Mouse (Mus musculus): ENCODE data around the gene Lrp10. TPM values are rescaled to one million over a fixed set of nuclear protein-coding genes. Genes with fewer than 3 reads are reported as not detected.
A peak's percentile ranks its signal among the peaks of the same experiment; 100 is the strongest.

Lrp10 gene
- polyA plus RNA-seq, 1 experiment from 2014 or later, result 42.2 TPM

DNA sequence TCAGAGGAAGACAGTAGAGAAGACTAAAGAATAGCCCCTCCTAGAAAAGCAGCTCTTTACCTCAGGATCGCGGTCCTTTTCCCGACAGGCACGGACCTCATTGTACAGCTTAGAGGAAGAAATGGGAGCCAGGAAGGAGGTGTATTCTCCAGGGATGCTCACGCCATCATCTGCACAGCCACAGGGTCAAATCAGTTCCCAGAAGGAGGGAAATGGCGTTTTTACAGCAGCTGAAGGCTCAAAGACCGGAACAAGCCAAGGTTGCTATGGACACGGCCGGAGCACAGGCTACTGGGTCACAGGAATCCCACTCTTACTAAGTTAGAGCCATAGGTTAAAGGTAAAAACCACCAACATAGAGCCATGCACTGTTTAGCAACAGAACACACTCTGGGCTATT lies 45.8 kb downstream of the Lrp10 start:
- Histone ChIP-seq H3K9ac (no peak overlapping the region), H3K27me3 (replicated peaks) (no peaks in the 10 kb centered on the region), H3K9me3 (no peaks in the 10 kb centered on the region), H3K4me3 (no peak overlapping the region), H3K4me1 (no peaks in the 10 kb centered on the region), H3K4me2 (no peak overlapping the region), H3K36me3 (peaks cover 90% of the 10 kb centered on the region), H3K27ac (replicated peaks) (no peak overlapping the region)
- ATAC-seq (ENCODE audit: extremely low read depth, insufficient number of reproducible peaks, low FRiP score, low TSS enrichment), result no peak
- 90% methylated on average over 9 of the region's 9 CpGs for WGBS

- Histone ChIP-seq H3K9me3 (no peaks in the 10 kb centered on the region), H3K27me3 (replicated peaks) (no peaks in the 10 kb centered on the region), H3K27ac (replicated peaks) (peak overlapping the region; percentile 80), H3K4me2 (peak overlapping the region; percentile 80), H3K9ac (peak overlapping the region; percentile 87), H3K36me3 (peaks cover 39% of the 10 kb centered on the region), H3K4me3 (peak overlapping the region; percentile 76), H3K4me1 (peaks cover 23% of the 10 kb centered on the region)
- ATAC-seq (ENCODE audit: extremely low read depth, insufficient number of reproducible peaks, low FRiP score, low TSS enrichment), result no peak
- 4% methylated on average over 17 of the region's 17 CpGs for WGBS
Observed at GRCm38 (mm10) chr14:54516710-54517310, 52.9 kb downstream of the Lrp10 start.

Other genes with a start within 250 kb of the Lrp10 start
- 391 and 412 TPM in 2 replicates for gene Dad1, start 210.0 kb upstream of the Lrp10 start, polyA plus RNA-seq (2015; fragmentation: Nextera tagmentation; extraction: Ambion mirVana)
- 85.8 and 87.0 TPM in 2 replicates for gene Abhd4, start 209.9 kb upstream of the Lrp10 start, polyA plus RNA-seq (2015; fragmentation: Nextera tagmentation; extraction: Ambion mirVana)
- gene Olfr49, start 179.2 kb upstream of the Lrp10 start, polyA plus RNA-seq (2015; fragmentation: Nextera tagmentation; extraction: Ambion mirVana), result not detected in 2 replicates
- 49.4 and 56.6 TPM in 2 replicates for gene Oxa1l, start 103.3 kb upstream of the Lrp10 start, polyA plus RNA-seq (2015; fragmentation: Nextera tagmentation; extraction: Ambion mirVana)
- 9.6 and 10.8 TPM in 2 replicates for gene Slc7a7, start 46.4 kb upstream of the Lrp10 start, polyA plus RNA-seq (2015; fragmentation: Nextera tagmentation; extraction: Ambion mirVana)
- gene Mrpl52, start 37.2 kb upstream of the Lrp10 start, polyA plus RNA-seq (2015; fragmentation: Nextera tagmentation; extraction: Ambion mirVana), result 226 and 256 TPM in 2 replicates
- 97.4 and 98.7 TPM in 2 replicates for gene Mmp14, start 32.5 kb upstream of the Lrp10 start, polyA plus RNA-seq (2015; fragmentation: Nextera tagmentation; extraction: Ambion mirVana)
- gene Rem2, start 12.0 kb downstream of the Lrp10 start, polyA plus RNA-seq (2015; fragmentation: Nextera tagmentation; extraction: Ambion mirVana), result 1.6 and 2.0 TPM in 2 replicates
- gene Prmt5, start 53.4 kb downstream of the Lrp10 start, polyA plus RNA-seq (2015; fragmentation: Nextera tagmentation; extraction: Ambion mirVana), result 58.5 and 64.5 TPM in 2 replicates
- gene Haus4, start 90.5 kb downstream of the Lrp10 start, polyA plus RNA-seq (2015; fragmentation: Nextera tagmentation; extraction: Ambion mirVana), result 42.0 and 43.5 TPM in 2 replicates
- gene Ajuba, start 113.4 kb downstream of the Lrp10 start, polyA plus RNA-seq (2015; fragmentation: Nextera tagmentation; extraction: Ambion mirVana), result 28.1 and 29.6 TPM in 2 replicates
- 5.8 and 6.0 TPM in 2 replicates for gene 4931414P19Rik, start 141.9 kb downstream of the Lrp10 start, polyA plus RNA-seq (2015; fragmentation: Nextera tagmentation; extraction: Ambion mirVana)
- 323 and 363 TPM in 2 replicates for gene Psmb5, start 153.9 kb downstream of the Lrp10 start, polyA plus RNA-seq (2015; fragmentation: Nextera tagmentation; extraction: Ambion mirVana)
- 0.23 and 0.68 TPM in 2 replicates for gene Psmb11, start 157.3 kb downstream of the Lrp10 start, polyA plus RNA-seq (2015; fragmentation: Nextera tagmentation; extraction: Ambion mirVana)
- not detected in 2 replicates for gene Gm17606, start 176.8 kb downstream of the Lrp10 start, polyA plus RNA-seq (2015; fragmentation: Nextera tagmentation; extraction: Ambion mirVana)
- gene Cdh24, start 177.2 kb downstream of the Lrp10 start, polyA plus RNA-seq (2015; fragmentation: Nextera tagmentation; extraction: Ambion mirVana), result 1.7 and 2.1 TPM in 2 replicates
- 48.1 and 49.2 TPM in 2 replicates for gene 1700123O20Rik, start 222.1 kb downstream of the Lrp10 start, polyA plus RNA-seq (2015; fragmentation: Nextera tagmentation; extraction: Ambion mirVana)
- 81.2 and 85.3 TPM in 2 replicates for gene Acin1, start 222.8 kb downstream of the Lrp10 start, polyA plus RNA-seq (2015; fragmentation: Nextera tagmentation; extraction: Ambion mirVana)
- 0.16 and 0.18 TPM in 2 replicates for gene Gm29776, start 234.7 kb downstream of the Lrp10 start, polyA plus RNA-seq (2015; fragmentation: Nextera tagmentation; extraction: Ambion mirVana)
- 0.11 TPM in 1 of 2 replicates, not detected in the other for gene Cebpe, start 248.0 kb downstream of the Lrp10 start, polyA plus RNA-seq (2015; fragmentation: Nextera tagmentation; extraction: Ambion mirVana)

Measured in heart, embryonic 13.5 days (tissue).